Mouse (Mus musculus): ENCODE measurements at regions not wholly inside any gene's neighbourhood (a gene's known extent, or its start where the extent isn't known, plus 50 kb on each side); places are given as distances from the start of the nearest gene placed in this dataset.

DNA sequence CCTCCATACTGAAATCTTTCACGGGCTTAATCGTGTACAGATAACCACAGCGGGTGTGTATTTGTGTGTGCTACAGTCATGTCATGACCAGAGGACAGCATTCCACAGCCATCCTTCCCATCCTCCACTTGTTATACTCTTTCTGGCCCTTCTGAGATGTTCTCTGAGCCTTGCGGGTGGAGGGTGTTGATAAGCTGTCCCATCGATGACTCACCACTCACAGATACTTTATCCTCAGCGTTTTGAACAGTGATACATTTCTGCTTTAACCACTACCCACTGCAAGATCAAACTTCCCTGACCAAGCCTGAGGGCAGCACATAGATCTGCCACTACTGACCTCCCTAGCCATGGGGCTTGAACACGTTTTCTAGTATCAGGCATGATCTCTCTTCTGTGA, 274.3 kb upstream of the Rtl1 start:
- no peak for DNase-seq (ENCODE audit: low spot score in 2 of 2)

DNA sequence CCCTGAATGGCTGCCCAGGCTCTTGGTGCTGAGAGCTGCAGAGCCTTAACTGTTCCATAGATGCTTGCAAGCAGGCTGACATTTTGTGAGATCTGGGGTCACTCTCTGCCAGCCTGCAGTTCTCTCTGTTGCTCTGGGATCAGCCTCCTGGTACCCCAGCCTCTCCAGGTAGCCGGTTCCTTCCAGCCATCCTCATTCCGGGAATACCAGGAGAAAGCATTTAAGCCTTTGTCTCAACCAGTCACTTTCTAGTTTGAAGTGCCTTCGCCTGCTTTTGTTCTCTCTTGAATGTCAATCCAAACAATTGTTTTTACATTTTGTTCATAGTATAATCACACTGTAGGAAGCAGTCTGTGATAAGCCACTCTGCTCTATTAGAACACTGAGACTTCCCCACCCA, 281.0 kb upstream of the Rtl1 start:
- no peak for DNase-seq (ENCODE audit: low spot score in 2 of 2)

DNA sequence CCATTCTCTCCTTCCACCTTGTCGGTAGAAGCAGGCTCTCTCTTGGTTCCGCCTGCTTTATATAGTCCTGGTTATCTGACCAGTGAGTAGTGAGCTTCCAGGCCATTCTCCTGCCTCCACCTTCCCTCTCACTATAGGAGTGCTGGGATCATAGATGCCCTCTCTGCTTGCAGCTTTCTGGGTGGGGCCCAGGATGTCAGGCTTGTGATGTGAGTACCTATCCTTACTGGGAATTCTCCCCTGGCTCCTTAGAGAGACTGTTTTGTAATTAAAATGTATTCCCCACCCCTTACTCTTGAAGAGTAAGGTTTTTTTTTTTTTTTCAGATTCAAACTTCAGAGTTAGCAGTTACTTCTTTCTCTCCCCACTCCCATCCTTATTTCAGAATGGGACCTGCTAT, 291.1 kb upstream of the Rtl1 start:
- no peak for DNase-seq (ENCODE audit: low spot score in 2 of 2)

DNA sequence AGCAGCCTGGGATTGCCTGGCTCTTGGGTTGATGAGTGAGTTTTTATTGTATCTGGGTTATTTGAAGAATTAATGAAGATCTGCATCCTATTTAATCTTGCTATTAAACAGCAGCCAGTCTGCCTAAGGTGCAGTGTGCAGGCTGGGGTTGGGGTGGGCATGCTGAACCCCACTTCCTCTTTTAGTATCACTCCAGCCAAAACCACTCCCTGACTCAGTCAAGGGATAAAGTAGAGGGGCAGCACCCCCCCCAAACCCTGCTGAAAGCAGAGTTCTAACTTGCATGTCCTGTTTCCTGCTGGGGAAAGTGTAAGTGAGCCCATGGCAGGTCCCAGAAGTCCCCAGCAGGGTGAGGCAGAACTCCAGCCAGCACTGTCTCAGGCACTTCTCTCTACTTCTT, 292.7 kb upstream of the Rtl1 start:
- DNase-seq (ENCODE audit: low spot score in 2 of 2), result no peak

DNA sequence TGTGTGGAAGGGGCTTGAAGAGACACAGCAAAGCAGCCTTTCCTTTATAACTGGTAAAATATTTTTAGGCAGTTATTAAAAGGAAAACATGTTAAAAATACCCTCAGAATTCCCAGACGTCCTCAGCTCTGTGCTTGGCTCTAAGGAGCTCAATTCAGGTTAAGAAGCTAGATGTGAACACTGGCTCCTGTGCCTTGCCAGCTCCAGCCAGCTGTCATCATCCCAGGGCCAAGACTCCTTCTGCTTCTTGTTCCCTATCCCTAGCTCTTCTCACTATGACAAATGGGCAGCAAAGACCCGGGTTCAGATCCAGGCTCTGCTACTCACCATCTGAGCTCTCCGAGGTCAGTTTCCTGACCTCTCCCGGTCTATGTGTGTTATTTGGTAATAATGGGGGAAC, 293.5 kb upstream of the Rtl1 start:
- DNase-seq (ENCODE audit: low spot score in 2 of 2), result no peak

DNA sequence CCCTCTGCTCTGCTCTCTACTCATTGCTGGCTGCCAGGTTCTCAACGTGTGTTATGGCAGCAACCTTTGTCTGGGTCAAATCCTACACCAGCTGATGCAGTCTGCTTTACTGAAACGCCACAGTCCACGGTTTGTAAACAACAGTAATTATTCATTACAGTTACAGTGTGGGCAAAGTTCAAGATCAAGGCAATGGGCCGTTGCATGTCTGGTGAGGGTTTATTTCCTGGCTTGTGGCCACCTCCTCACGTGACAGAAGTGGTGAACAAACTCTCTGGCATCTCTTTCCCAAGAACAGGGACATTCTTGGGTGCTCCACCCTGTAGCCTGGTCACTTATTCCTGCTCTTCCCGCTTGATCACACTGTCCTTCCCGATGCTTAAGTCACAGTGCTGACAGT, 295.3 kb upstream of the Rtl1 start:
- DNase-seq (ENCODE audit: low spot score in 2 of 2), result no peak

DNA sequence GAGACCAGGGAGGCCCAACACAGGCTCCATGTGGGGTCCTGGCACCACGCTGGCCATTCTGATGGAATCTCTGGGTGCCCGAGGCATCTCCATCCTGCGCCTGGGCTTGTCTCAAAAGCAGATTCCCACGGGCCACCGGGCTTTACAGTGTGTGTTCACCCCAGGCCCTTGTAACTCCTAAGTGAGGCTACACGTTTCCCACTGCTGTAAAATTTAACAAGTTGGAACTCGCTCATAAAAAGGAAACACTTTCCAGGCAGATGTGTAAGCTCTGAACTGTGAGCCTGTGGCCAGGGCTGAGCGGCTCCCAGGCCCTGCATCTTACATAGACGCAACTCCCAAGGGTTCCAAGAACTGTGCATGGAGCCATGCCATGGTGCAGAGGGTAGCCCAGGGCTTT, 296.3 kb upstream of the Rtl1 start:
- no peak for DNase-seq (ENCODE audit: low spot score in 2 of 2)

DNA sequence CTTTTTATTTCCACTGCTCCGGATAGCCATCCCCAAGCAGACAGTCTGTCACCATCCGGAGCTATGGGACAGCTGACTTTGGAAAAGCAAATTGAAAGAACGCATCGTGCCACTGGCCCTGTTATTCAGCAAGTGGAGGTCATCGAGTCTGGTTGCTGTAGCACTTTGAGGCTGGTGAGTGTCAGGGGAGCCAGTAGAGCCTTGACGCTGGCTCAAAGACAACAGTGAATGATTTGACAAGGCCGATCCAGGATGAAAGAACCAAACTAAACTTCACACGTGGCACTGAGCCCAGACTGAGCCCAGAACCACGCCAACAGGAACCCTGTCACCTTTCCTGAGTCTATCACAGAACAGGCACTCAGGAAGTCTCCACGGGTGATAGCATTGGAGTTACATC, 296.8 kb upstream of the Rtl1 start:
- peak in 1 of 2 experiments; percentile 22 for DNase-seq (ENCODE audit: low spot score in 2 of 2)

DNA sequence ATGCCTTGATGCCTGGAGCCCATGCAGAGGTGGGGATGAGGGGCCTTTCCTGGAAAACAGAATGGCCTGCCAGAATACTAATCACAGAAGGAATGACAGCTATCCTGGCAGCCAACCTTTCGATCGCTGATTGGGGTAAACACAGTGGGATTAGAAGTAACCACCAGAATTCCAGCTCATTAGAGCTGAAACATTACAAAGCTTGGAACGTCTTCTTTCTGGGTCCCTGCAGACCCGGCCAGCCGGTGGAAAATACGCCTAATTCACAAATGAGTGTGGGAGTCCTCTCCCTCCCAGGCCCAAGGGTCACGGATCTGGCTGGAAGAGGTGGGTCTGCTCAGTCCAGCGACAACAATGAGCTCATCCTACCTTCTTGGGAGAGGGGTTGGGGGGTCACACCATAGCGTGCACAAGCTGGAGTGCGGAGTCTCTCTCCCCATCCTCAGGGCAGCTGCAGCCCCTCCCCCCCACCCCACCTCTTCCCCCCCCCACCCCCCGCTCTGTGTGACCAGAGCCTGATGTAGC, 297.8 kb upstream of the Rtl1 start:
- DNase-seq (ENCODE audit: low spot score in 2 of 2), result no peak

DNA sequence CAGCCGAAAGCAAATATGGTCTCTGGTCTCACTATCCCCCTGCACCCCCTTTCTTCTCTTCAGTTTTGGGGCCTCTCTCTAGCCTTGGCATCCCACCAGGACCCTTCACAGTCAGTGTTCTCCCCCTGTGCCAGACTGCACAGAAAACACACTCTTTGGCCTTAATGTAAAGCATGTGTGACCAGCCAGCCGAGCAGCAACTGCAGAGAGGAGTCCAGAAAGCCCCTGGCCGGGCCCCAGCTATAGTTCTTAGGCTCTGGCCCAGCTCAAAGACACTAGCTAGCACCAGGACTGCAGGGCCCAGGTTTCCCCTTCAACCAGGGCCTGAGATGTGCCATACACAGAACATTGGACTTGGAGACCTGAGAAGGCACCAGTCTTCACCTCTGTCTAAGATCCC, 299.3 kb upstream of the Rtl1 start:
- DNase-seq (ENCODE audit: low spot score in 2 of 2), result no peak

DNA sequence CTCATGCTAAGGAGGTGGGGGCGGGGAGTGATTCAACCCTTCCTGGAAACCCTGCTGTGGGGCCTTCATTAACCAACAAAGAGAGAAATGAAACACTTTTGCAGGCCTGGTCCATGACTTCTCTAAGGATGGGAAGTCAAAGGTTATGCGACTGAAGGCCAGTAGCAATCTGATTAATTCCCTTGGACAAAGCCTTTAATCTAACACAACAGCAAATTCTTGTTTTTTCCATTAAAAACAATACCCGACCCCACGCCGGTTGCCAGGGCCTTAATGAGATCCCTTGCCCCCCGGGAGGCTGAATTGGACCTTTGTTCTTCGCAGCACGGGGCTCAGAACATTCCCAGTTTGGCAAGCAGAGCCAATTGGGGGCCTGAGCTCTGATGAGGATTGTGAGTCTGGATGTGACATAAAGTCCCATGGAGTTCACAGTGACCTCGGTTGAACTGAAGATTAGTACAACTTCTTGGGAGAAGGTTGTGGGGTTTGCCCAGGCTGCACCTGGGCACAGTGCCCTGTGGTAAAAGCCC, 310.9 kb upstream of the Rtl1 start:
- no peak for DNase-seq (ENCODE audit: low spot score in 2 of 2)

DNA sequence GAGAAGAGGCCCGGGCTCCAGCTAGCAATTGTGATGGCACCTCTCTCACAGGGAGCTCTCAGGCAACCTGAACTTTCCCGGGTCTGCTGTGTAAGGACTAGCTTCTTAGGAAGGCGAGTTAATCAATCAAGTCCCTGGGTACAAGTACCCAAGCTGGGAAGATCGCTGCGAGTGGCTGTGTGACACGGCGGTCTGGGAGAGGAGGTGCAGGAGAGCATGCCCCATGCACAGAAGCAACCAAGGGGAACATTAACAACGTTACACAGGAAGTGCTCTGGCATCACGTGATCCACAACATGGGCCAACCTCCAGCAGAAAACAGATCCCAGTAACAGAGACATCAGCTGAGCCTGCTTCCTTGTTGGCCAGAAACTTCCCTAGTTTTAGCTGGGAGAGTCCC, 311.4 kb upstream of the Rtl1 start:
- DNase-seq (ENCODE audit: low spot score in 2 of 2), result no peak

DNA sequence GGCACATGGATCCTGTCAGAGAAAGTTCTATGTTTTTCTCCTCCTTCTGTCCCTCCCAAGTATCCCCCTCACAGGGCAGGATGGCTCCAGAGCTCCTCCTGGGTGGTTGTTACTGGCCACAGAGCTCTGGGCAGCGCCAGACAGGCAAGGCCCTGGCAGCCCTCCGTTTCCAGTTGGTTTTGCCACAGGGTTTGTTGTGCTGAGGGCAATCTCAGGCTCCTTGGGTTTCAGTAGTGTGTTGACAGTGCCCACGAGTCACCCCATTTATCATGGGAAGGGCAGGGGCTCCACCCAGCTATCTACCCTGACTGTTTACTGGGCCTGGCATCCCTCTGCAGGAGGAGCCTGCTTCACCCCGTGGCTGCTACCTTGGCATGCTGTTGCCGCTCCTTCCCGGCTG, 317.6 kb upstream of the Rtl1 start:
- no peak for DNase-seq (ENCODE audit: low spot score in 2 of 2)

DNA sequence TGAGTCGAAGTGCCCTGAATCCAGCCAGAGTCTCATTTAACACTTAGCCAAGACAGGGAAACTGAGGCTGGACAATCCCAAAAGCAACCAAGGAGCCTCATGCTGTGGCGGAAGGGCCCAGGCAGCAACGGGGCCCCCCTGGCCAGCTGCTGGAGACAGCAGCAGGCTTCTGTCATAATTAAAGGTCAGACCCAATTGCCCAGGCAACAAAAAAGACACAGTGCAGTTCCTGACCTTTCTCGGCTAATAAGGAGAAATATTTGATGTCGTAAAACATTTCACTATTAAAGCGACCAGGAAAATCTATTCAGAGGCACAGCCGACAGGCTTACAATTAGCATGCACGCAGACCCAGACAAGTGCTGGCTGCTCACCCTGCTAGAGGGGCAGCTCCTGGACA, 318.8 kb upstream of the Rtl1 start:
- no peak for DNase-seq (ENCODE audit: low spot score in 2 of 2)

DNA sequence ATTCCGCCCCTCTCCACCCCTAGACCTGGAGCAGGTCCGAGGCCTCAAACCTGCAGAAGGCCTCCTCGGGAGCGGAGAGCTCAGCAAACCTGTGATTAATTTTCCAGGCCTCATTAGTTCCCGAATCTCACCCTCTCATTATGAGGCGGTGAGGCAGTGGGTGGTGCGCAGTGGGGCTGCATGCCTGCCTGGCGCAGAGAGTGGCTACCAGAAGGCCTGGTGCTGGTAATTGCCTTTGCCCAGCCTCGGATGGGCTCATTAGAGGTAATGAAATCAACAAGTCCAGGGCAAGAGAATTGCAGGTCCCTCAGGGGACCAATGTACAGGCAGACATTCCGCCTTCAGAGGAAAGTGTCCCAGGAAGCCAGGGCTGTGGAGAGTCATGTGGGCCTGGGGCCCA, 322.0 kb upstream of the Rtl1 start:
- DNase-seq (ENCODE audit: low spot score in 2 of 2), result no peak

DNA sequence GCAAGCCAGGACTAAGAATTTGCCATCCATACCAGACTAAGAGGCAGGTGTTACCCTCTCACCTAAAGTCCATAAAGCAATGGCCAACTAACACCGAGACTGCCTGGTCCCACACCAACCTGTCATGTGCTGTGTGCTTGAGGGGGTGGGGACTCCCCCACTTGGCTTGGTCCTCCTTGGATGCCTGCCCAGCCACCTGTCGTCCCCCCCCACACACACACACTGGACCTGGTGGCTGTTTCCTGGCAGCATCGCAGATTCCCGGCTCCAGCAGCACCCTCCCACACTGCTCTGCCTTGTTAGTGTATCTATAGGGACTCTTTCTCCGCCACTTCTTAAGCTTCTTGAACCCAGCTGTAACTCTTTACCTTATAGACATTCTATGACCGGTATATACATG, 325.7 kb upstream of the Rtl1 start:
- DNase-seq (ENCODE audit: low spot score in 2 of 2), result no peak

DNA sequence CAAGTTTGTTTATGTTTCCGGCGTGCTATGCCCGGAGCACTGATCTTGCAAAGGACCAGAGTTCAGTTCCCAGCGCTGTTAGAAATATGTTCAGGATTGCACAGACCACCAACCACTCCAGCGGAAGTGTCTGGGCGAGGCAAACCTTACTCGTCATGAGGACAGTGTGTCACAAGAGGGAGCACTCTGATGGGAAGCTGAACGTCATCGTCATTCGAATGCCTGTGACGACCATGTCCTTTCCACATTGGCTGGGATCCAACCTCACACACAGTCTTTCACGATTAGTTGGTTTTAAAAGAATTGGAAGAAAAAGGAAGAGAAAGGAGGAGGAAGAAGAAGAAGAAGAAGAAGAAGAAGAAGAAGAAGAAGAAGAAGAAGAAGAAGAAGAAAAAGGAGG, 326.5 kb upstream of the Rtl1 start:
- no peak for DNase-seq (ENCODE audit: low spot score in 2 of 2)

DNA sequence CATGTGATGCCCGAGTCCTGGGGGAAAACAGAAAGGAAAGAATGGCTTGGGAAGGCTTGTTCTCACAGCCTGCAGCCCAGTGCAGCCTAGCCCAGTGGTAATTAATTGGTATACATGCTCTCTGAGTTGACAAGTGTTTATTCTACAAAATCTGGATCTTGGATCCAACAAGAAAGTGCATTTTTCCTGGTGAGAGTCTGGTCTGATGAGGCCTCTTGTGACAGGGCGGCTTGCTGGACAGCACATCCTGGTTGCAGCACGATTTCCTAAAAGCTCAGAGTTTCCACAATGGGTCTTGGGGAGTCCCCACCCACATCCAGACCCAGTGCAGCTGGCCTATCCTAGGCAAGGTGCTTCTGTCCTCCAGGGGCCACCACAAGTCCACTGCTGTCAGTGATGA, 332.7 kb upstream of the Dio3 start:
- DNase-seq (ENCODE audit: low spot score in 2 of 2), result no peak

DNA sequence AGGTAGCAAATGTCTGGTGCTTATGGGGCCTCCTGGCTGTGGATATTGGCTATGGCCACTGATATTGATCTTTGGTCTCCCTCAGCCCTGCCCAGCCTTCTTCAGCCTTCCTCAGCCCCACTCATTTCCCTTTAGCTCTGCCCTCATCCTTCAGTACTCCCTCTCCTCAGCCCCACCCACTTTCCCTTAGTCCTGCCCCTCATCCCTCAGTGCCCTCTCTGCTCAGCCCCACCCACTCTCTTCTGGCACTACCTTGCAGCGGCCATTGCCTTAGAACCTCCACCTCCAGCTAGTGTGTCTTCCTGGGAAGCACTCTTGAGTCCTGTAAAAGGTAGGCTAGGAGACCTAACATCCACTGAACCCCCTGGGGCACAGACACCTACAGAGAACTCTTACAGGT, 331.9 kb upstream of the Dio3 start:
- DNase-seq (ENCODE audit: low spot score in 2 of 2), result no peak

DNA sequence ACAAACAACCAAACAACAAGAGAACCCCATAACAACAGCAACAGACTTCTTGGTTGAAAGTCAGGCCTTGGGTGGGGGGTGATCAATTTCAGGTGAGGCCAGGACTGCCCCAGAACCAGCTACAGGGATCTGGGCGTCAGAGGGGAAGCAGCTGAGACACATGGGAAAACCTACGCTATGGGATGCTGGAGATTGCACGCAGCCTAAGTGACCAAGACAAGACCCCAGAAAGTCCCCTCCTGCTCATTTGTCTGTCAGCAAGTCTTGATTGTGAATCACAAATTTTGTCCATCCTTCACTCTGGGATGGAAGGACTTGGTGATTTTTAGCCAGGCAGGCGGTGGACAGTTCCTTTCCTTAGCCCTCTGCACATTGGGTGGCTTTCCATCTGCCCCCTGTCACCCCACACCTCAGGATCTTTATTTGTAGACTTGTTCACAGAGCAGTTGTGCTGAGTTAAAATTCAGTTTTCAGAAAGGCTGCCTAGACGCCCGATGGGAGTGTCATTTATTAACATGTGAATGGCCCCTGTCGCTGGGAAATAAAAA, 330.9 kb upstream of the Dio3 start:
- no peak for DNase-seq (ENCODE audit: low spot score in 2 of 2)

DNA sequence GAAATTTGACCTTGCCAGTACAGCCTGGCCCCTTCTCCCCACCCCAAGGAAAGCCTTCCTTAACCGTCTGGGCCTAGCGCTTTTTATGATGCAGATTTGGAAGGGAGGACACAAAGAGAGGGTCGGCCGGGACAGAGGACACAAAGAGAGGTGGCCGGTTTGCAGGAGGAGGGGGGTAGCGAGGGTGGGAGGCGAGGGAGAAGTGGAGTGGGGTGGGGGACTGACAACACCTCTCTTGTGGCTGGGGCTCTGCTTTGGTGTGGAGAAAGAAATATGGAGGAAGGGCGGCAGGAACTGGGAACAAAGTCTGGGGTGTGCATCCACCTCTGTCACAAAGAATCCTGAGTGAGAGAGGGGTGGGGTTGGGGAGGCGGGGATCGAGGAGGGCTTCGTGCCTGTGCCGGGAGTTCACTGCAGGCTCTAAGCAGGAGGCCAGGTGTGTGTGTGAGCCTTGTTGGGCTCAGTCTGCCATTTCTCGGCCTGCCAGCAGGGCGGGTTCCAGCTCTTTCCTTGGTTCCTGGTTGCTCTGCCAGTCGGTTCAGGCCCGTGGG, 330.4 kb upstream of the Dio3 start:
- no peak for DNase-seq (ENCODE audit: low spot score in 2 of 2)

DNA sequence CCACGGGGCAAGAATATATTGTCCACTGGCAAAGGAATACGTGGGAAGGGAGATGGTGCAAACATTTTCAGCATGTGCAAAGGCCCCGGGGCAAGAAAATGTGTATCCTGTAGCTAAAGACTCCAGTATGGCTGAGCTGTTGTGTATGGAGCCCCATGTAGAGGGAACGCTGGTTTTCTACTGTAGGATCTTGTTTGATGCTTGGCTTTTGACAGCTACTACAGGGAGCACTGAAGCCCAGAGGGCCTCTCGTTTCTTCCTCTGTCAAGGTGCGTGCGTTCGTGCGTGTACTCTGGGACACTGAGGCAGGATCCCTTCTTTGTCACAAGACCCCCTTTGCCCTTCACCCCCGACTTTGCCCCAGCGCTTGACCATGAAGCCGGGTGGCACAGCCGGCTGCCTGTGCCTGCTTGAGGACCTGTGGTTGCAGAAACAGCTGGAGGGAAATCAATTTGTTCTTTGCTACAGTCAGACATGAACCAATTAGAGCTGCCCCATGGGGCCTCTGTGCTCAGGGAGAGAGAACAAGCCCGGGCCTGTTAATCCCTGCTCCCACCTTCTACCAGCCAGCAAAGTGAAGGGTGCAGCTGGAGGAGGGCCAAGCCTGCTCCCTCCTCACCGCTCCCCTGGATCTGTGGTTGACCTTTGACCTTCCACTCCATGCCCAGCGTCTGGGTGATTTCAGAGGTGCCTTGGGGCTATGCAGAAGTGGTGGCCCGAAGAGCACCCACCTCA, 329.5 kb upstream of the Dio3 start:
- DNase-seq (ENCODE audit: low spot score in 2 of 2), result no peak

DNA sequence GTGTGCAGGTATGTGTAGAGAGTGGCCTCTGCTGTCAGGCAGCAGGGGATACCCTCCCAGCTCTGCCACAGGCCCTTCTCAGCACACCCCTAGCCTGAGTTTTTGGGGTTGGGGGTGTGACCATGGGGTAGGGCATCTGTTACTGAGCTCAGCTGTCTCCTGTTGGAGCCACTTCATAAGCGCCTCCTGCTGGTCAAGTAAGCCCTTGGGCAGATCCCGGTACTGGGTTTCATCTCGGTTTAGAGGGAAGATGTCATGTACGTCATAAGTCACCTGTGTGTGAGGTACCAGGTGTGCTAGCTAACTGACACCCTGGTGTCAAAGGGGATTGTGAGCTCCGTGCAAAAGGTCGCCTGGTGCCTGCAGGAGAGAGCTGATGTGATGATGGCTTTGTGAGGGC, 328.2 kb upstream of the Dio3 start:
- no peak for DNase-seq (ENCODE audit: low spot score in 2 of 2)
